Mouse (Mus musculus): ENCODE data around the gene Nek9. TPM values are rescaled to one million over a fixed set of nuclear protein-coding genes. Genes with fewer than 3 reads are reported as not detected.

The Nek9 gene
- polyA plus RNA-seq, 1 experiment: 15.3 TPM

DNA sequence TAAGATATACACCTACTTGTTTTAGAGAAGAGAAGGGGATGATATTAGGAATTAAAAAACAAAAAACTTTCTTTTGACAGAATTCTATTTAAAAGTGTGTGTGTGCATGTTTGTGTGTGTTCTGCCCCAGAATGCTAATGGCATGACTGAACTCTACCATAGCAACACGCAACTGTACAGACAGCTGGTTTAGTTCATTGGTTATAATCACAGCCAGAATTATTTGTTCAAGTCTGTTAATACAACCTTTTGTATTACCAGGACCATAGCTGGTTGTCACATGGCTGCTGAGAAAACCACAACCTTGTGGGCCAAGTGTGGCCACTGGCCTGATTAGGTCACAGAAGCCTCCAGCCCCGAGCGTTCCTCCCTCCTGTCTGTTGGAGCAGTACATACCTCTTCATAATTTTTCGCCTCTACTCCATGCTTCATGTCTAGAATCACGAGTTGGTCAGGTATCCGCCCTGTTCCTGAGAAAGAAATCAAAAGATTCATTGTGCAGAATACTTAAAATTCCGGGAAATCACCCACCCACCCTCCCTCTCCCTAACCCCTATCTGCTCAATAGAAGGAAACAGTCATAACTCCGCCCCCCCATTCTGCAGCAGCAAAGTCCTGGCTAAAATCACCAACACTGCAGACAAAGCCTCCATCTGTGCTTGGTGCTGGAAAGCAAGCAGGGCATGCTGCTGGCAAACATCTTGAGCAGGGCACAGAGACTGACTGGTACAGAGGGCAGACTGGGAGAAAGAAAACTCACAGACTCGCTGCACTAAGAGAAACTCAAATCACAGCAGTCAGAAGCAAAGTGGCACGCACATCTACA lies 11.5 kb upstream of the Nek9 start:
- 73% methylated on average over 10 of the region's 10 CpGs for WGBS
- no peak for DNase-seq (ENCODE audit: low read depth, low spot score)

DNA sequence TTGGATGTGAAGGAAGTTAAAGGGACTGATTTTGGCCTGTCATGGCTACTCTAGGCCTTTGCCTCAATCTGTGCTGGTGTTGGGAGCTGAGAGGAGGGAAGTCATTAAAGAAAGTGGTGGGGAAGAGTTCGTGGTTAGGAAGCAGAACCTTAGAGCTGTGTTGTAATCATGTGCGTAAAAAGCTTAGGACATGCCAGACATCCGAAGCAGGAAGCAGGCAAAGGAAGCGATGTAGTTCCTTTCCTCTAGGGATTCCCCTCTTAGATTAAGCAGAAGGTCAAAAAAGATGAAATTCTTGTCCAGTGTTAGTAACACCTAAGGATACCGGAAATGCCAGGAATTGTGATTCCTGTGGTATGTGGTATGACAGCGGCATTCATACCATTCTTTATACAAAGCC lies 9.2 kb upstream of the Nek9 start:
- 68% methylated on average over 6 of the region's 6 CpGs for WGBS
- DNase-seq (ENCODE audit: low read depth, low spot score): no peak

DNA sequence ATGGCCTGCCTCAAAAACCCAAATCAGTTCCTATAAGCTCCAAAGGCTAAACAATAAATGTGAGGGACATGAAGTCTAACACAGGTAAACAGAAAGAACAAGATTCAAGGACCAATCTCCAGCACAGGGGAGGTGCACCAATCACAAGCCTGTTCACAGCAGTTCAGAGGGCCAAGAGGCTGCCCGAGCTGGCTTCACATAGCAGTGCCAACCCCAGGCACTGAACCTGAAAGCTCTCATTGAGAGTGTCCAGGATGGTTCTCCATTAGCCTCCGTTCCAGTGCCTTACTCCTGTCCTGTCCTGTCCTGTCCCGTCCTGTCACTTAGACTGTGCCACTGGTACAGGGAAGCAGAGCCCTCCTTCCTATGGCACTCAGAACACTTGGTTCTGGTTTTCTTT lies 8.0 kb upstream of the Nek9 start:
- no peak for DNase-seq (ENCODE audit: low read depth, low spot score)
- WGBS: 79% methylated on average over 3 of the region's 3 CpGs

GRCm38 (mm10) chr12:85346374-85346773 lies 7.2 kb upstream of the Nek9 start:
- WGBS: 34% methylated on average over 3 of the region's 3 CpGs
- DNase-seq (ENCODE audit: low read depth, low spot score): no peak

GRCm38 (mm10) chr12:85345559-85345958 lies 6.4 kb upstream of the Nek9 start:
- DNase-seq (ENCODE audit: low read depth, low spot score): no peak

DNA sequence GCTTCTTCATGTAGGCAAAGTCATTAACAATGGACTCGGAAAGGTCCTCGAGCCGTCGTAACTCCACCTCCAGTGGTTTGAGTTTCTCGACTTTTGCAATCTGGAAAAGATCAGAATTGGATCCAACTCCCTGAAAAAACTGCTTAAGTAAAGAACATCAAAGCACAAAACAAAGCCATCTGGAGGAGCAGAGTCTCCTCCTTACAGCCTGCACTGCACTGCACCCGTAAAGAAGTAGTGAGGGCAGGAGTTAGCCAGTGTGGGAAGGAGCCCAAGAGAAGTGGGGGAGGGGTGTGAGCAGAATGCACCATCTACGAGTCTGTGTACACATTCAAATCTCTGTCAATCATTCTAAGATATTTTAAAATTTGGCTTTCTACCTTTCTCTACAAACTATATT lies 5.1 kb upstream of the Nek9 start:
- DNase-seq (ENCODE audit: low read depth, low spot score): no peak
- WGBS: 66% methylated on average over 7 of the region's 7 CpGs

More at GRCm38 (mm10) chr12:85345559-85345958, 6.4 kb upstream of the Nek9 start:
- 89% methylated on average over 6 of the region's 6 CpGs for WGBS

DNA sequence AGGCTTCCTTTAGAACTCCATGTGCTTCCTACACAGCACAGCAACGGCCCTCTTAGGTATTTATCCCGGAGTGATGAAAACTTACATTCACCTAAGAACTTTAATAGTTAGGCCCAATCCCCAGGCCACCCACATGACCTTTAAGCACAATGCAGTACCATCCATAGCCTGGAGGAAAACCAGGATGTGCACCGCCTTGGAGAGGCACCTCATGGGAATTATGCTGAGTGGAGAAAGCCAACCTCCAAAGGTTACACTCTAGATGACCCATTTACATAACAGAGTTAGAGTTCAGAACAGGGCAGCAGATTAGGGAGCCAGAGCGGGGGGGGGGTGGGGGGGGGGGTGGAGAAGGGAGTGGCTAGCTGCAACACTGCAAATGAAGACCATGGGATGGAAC lies 3.1 kb upstream of the Nek9 start:
- WGBS: 60% methylated on average over 4 of the region's 4 CpGs
- DNase-seq (ENCODE audit: low read depth, low spot score): no peak

GRCm38 (mm10) chr12:85341131-85341530 lies 2.0 kb upstream of the Nek9 start:
- WGBS: 14% methylated on average over 1 of the region's 1 CpGs
- peak; percentile 88 for DNase-seq (ENCODE audit: low read depth, low spot score)

DNA sequence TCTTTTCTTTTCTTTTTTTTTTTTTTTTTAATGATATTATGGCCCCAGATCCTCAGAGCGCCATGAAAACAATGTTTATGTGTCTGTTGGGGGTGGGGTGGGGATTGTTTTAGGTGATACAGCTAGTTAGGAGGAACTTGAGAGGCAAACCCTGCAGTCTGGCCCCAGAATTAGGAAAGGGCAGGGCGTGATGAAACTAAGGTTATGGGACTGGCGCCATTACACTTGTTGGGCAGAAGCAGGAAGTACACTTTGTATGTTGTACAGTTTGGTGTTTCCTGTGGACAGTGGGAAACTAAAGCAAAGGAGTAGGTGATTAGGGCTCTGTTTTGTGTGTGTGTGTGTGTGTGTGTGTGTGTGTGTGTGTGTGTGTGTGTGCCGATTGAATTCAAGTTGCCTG lies 785 bp upstream of the Nek9 start:
- WGBS: 13% methylated on average over 4 of the region's 4 CpGs

DNA sequence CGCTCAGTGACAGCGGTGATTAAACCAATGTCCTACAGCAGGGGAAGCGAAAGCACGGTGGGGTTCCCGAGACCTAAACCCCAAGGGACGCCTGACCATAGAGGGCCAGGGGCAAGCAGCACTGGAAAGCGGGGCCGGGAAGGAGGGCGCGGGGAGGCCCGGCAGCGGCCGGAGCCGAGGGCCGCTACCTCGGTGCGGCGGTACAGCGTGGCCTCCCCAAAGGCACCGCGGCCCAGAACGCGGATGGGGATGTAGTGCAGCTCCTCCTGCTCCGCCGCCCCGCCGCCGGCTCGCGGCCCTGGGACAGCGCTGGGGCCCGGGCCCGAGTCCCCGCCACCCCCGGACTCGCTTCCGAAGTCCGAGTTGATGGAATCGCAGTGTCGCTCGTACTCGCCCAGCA lies 347 bp downstream of the Nek9 start:
- 1% methylated on average over 36 of the region's 42 CpGs for WGBS
- no peak for DNase-seq (ENCODE audit: low read depth, low spot score)

More for the DNA sequence above, 785 bp upstream of the Nek9 start:
- no peak for DNase-seq (ENCODE audit: low read depth, low spot score)

GRCm38 (mm10) chr12:85337567-85338311 lies 1.4 kb downstream of the Nek9 start:
- 78% methylated on average over 6 of the region's 6 CpGs for WGBS
- no peak for DNase-seq (ENCODE audit: low read depth, low spot score)

GRCm38 (mm10) chr12:85330153-85330552 lies 9.0 kb downstream of the Nek9 start:
- 74% methylated on average over 7 of the region's 7 CpGs for WGBS
- DNase-seq (ENCODE audit: low read depth, low spot score): no peak

DNA sequence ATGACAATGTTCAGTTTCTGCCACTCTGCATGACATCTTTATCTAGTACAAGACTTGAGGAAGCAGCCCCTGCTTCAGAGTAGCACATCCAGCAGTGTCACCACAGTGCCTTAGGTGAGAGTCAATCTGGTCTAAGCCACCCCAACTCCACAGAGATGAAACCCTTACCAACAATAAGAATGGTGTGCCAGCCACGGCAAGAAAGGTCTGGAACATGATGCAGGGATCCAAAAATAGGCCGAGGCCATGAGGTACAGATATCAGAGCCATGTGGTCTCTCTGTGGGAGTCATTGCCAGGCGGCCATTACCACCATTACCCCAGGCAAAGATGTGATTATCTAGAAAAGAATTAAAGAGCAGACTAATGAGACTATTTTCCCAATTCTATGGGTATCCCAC lies 30.5 kb downstream of the Nek9 start:
- DNase-seq (ENCODE audit: low read depth, low spot score): no peak
- 88% methylated on average over 3 of the region's 3 CpGs for WGBS

DNA sequence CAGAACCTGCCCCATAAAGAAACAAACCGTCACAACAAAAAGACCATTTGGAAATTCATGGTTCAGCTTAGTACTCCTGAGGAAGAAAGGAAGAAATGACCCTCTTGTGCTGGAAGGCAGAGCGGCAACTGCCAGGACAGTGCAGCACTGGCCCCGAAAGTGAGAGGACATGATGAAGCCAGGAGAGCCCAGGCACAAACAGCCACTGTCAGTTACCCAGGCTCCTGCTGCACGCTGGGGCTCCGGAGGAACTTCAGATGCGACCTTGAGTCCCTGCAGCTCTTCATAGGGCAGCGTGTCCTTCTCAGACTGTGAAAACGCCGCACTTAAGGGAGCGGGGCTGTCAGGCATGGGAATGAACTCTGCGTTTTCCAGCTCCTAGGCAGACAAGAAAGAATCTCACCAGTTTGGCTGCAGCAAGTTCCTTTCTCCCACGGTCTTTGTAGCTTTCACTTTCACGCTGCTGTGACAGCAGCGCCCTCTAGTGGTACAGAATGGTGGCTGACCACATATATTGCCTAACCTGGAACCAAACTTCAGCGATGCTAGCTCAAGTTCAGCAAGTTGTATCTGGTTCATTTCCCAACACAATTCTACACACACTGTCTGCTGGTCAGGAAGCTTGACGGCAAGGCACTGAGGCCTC lies 33.8 kb downstream of the Nek9 start:
- 32% methylated on average over 16 of the region's 16 CpGs for WGBS
- DNase-seq (ENCODE audit: low read depth, low spot score): peak; percentile 67

GRCm38 (mm10) chr12:85304725-85305124 lies 34.4 kb downstream of the Nek9 start:
- 55% methylated on average over 4 of the region's 4 CpGs for WGBS
- no peak for DNase-seq (ENCODE audit: low read depth, low spot score)

DNA sequence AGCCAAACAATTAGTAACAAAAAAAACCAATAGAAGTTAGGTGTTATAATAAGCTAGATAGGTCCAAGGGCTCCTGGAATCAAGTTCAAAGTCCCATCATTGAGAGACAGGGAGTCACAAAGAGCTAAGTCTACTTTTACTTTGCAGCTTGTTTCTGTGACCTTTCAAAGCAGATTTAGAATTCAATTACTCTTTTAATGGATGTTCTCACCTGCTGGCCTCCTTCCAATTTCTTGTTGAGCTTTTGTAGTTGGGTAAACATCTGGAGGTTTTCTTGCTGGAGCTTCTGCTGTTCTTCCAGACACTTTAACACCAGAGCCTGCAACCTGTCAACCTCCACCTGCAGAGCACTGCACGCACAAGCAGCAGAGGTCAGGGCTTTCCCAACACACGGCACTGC lies 35.9 kb downstream of the Nek9 start:
- WGBS: 67% methylated on average over 2 of the region's 2 CpGs
- DNase-seq (ENCODE audit: low read depth, low spot score): no peak

GRCm38 (mm10) chr12:85298835-85299180 lies 40.4 kb downstream of the Nek9 start:
- DNase-seq (ENCODE audit: low read depth, low spot score): no peak
- 66% methylated on average over 1 of the region's 1 CpGs for WGBS

DNA sequence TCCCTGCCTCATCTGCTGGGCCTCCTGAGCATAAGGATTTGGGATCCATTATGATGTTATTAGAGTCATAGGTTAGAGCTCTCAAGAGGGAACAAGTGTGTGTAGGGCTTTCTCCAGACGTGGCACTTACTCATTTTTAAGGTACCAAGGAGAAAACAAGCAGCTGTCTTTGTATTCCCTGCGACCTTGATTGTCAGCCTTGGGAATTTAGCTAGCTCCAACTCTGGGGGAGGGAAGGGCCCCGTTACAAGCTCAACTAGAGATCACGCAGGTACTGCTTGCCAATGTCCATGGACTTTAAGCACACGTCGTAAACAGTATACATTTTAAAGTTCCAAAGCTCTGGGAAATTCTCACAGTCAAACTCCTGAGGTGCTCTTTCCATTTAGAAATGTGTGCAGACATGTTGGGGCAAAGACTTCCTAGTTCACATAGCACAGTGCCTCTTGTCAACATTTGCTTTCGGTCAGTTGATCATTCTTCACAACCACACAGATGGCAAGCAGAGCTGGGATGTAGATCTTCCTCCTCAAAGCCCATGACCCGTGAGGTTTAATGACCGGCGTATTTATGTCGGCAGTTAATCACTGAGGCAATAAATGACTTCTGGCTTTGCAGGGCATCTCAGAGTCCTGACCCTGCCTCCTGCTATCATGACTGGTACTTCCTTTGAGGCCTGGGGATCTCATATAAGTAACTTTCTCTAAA lies 40.9 kb downstream of the Nek9 start:
- DNase-seq (ENCODE audit: low read depth, low spot score): no peak
- WGBS: 28% methylated on average over 11 of the region's 11 CpGs

GRCm38 (mm10) chr12:85297345-85297997 lies 41.7 kb downstream of the Nek9 start:
- no peak for DNase-seq (ENCODE audit: low read depth, low spot score)
- WGBS: 70% methylated on average over 10 of the region's 10 CpGs

DNA sequence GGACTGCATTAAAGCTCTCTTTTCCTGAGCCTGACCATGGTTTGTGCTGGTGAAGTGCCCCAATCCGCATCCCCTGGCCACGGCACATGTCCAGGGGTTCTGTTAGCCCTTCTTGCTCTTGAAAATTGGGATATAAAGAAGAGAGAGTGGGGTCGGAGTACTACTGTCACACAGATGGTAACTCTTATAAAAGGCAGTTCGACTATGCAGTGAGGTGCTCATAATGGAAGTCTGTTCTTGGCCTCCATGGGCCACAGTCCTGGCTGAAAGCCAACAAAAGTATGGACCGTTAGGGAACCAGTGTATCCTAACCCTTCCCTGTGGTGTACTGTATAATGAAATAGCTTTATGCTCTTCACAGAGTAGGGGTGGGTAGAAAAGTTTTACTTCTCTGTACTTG lies 42.2 kb downstream of the Nek9 start:
- WGBS: 74% methylated on average over 5 of the region's 5 CpGs
- no peak for DNase-seq (ENCODE audit: low read depth, low spot score)
